Mouse (Mus musculus): ENCODE measurements around the gene Pias3.

GRCm38 (mm10) chr3:96692506-96692905 is 3.7 kb upstream of the Pias3 start:
- TF ChIP-seq ZMIZ1 (IDR thresholded peaks at IDR 0.05; ENCODE audit: low read depth, low read length): no peak
- no peak for TF ChIP-seq TCF12 (IDR thresholded peaks at IDR 0.05; ENCODE audit: low read depth, low read length)
- peak in 1 of 2 experiments; percentile 70; a peak in 2 of 4 replicates for TF ChIP-seq CTCF (conservative IDR thresholded peaks at IDR 0.05 in 1 of 2, IDR thresholded peaks at IDR 0.05 in 1 of 2; ENCODE audit: low read depth in 2 of 2, low read length in 2 of 2)
- no peak for TF ChIP-seq E2F4 (IDR thresholded peaks at IDR 0.05; ENCODE audit: insufficient replicate concordance, low read depth, low read length)
- TF ChIP-seq EP300 (IDR thresholded peaks at IDR 0.05; ENCODE audit: low read length): no peak
- no peak for TF ChIP-seq KAT2A (IDR thresholded peaks at IDR 0.05; ENCODE audit: insufficient replicate concordance, low read length)
